Mouse (Mus musculus) midbrain, embryonic 12.5 days (tissue): ENCODE results near the gene Afap1. TPM values are rescaled to one million over a fixed set of nuclear protein-coding genes. Genes with fewer than 3 reads are reported as not detected.

Experiments
- ATAC-seq: fragments of 200-750 bp; cut with Nextera tagmentation; 2 replicates; pipeline ENCODE4 v1.8.0; 2017; ENCODE audit warnings: low read depth, moderate TSS enrichment, moderate library complexity; ENCODE audit not compliant: low FRiP score
- H3K27ac ChIP-seq: fragments of 300-500 bp; sonication (generic); replicated peaks from 2 replicates; pipeline ENCODE4 v1.5.1; 2016; ENCODE audit warnings: mild to moderate bottlenecking
- H3K27me3 ChIP-seq: fragments of 300-500 bp; sonication (generic); 2 replicates; pipeline ENCODE4 v1.6.1; 2016; ENCODE audit warnings: mild to moderate bottlenecking
- H3K36me3 ChIP-seq: fragments of 300-500 bp; sonication (generic); 2 replicates; pipeline ENCODE4 v1.6.1; 2016
- H3K4me1 ChIP-seq: fragments of 300-500 bp; sonication (generic); 2 replicates; pipeline ENCODE4 v1.6.1; 2016
- H3K4me2 ChIP-seq: fragments of 300-500 bp; sonication (generic); replicated peaks from 2 replicates; pipeline ENCODE4 v1.6.1; 2016; ENCODE audit warnings: mild to moderate bottlenecking, moderate library complexity
- H3K4me3 ChIP-seq: fragments of 300-500 bp; sonication (generic); 2 replicates; pipeline ENCODE4 v1.5.1; 2016; ENCODE audit warnings: mild to moderate bottlenecking
- H3K9ac ChIP-seq: fragments of 300-500 bp; sonication (generic); replicated peaks from 2 replicates; pipeline ENCODE4 v1.6.1; 2016; ENCODE audit warnings: mild to moderate bottlenecking, moderate library complexity
- H3K9me3 ChIP-seq: fragments of 300-500 bp; sonication (generic); 2 replicates; pipeline ENCODE4 v1.6.1; 2016; ENCODE audit warnings: mild to moderate bottlenecking
- WGBS: fragments of 180-500 bp; shearing (Covaris S2); methylation state at CpG from one replicate; pipeline ENCODE4 v1.1.7; 2016; 5-methylcytosine and 5-hydroxymethylcytosine counted together
- polyA plus RNA-seq: library from polyadenylated mRNA; unstranded; fragments of >200 nt; fragmentation: Nextera tagmentation; extraction: Ambion mirVana; gene quantifications from 2 replicates; pipeline ENCODE4 v1.2.1, GENCODE M21; 2016

The Afap1 gene
- polyA plus RNA-seq, 1 experiment from 2014 or later, result 60.7 TPM

GRCm38 (mm10) chr5:35939958-35940357, 46.8 kb downstream of the Afap1 start:
- ATAC-seq, result no peak
- Histone ChIP-seq H3K4me1 (peaks cover 12% of the 10 kb centered on the region), H3K27ac (no peak overlapping the region), H3K27me3 (no peaks in the 10 kb centered on the region), H3K4me2 (no peak overlapping the region), H3K9me3 (no peaks in the 10 kb centered on the region), H3K9ac (no peak overlapping the region), H3K36me3 (peaks cover 22% of the 10 kb centered on the region), H3K4me3 (no peak overlapping the region)
- WGBS, result 92% methylated on average over 6 of the region's 6 CpGs

DNA sequence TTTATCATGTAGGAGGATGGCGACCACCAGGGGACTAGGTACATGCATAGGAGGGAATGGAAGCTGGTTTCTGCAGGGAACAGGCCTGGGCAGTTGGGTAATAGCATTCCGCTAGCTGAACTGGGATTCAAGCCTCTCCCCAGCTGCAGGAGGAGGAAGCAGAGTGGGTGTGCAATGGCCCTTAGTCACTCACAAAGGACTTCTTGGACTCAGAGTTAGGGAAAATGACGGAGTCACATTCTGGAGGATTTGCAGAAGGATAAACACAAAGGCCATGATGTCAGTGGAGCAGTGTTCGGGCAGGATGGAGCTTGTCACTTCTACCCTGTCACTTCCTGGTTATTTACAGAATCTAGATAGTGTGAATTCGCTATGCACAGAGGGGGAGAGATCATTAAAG, 50.4 kb downstream of the Afap1 start:
- H3K36me3 ChIP-seq, result peaks cover 24% of the 10 kb centered on the region
- peaks cover 8% of the 10 kb centered on the region; the same call in 1 of the 2 replicates for H3K4me1 ChIP-seq
- no peak for ATAC-seq

DNA sequence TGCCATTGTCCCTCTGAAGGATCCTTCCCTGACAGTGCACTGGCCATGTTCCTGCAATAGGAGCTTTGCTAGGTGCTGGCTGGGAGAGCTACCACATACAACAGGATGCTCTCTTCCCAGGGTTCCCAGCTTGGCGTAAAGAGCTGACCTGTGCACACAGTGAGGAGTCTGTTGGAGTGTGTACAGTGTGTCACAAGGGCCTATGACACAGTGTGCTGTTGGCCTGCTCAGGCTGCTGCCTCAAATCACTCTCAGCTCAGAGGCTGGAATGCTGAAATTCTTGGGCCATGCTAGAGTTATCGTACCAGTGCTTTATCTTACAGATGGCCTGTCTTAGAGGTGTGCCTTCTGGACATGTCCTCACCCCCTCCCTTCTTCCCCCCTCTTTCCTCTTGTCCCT, 53.7 kb downstream of the Afap1 start:
- Histone ChIP-seq H3K4me3 (no peak overlapping the region), H3K9me3 (no peaks in the 10 kb centered on the region), H3K27me3 (no peaks in the 10 kb centered on the region), H3K4me1 (no peaks in the 10 kb centered on the region), H3K9ac (no peak overlapping the region), H3K27ac (no peak overlapping the region), H3K36me3 (peaks cover 48% of the 10 kb centered on the region), H3K4me2 (no peak overlapping the region)
- 84% methylated on average over 2 of the region's 2 CpGs for WGBS
- no peak for ATAC-seq

More for the DNA sequence above, 50.4 kb downstream of the Afap1 start:
- Histone ChIP-seq H3K27ac (no peak overlapping the region), H3K4me2 (no peak overlapping the region), H3K9me3 (no peaks in the 10 kb centered on the region), H3K27me3 (no peaks in the 10 kb centered on the region), H3K4me3 (no peak overlapping the region), H3K9ac (no peak overlapping the region)
- 86% methylated on average over 5 of the region's 5 CpGs for WGBS

GRCm38 (mm10) chr5:35947427-35947826, 54.3 kb downstream of the Afap1 start:
- H3K4me2 ChIP-seq, result no peak overlapping the region
- ATAC-seq, result no peak
- H3K4me1 ChIP-seq, result no peaks in the 10 kb centered on the region
- H3K4me3 ChIP-seq, result no peak overlapping the region
- no peaks in the 10 kb centered on the region for H3K27me3 ChIP-seq
- no peak overlapping the region for H3K27ac ChIP-seq
- H3K9ac ChIP-seq, result no peak overlapping the region
- H3K36me3 ChIP-seq, result peaks cover 54% of the 10 kb centered on the region
- WGBS, result 75% methylated on average over 4 of the region's 4 CpGs
- H3K9me3 ChIP-seq, result no peaks in the 10 kb centered on the region

- no peaks in the 10 kb centered on the region for H3K27me3 ChIP-seq
- H3K27ac ChIP-seq, result no peak overlapping the region
- H3K9me3 ChIP-seq, result no peaks in the 10 kb centered on the region
- H3K4me3 ChIP-seq, result no peak overlapping the region
- peaks cover 2% of the 10 kb centered on the region; the same call in 1 of the 2 replicates for H3K4me1 ChIP-seq
- 81% methylated on average over 15 of the region's 15 CpGs for WGBS
- no peak overlapping the region for H3K4me2 ChIP-seq
- ATAC-seq, result no peak
- H3K36me3 ChIP-seq, result peaks cover 58% of the 10 kb centered on the region
- no peak overlapping the region for H3K9ac ChIP-seq
Observed at GRCm38 (mm10) chr5:35948225-35948975, 55.3 kb downstream of the Afap1 start.

DNA sequence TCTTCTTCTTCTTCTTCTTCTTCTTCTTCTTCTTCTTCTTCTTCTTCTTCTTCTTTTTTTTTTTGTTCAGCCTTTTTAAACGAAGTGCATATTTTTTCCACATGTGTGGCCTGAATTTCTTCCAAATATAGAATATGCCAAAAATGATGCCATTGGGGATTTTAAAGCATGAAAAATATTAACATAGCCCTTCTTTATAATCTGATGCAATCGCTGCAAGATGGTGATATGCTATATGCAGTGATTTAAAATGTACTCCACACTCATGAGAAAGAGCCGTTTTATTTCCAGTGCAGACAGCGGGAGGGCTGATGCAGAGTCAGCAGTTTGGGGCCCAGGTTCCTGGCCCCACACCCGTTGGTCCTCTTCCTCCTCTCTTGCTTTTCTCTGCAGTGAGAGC, 55.9 kb downstream of the Afap1 start:
- WGBS, result 82% methylated on average over 5 of the region's 5 CpGs
- peaks cover 62% of the 10 kb centered on the region for H3K36me3 ChIP-seq

GRCm38 (mm10) chr5:35950504-35950903, 57.4 kb downstream of the Afap1 start:
- peaks cover 10% of the 10 kb centered on the region; the same call in 1 of the 2 replicates for H3K4me1 ChIP-seq
- H3K9me3 ChIP-seq, result no peaks in the 10 kb centered on the region
- no peaks in the 10 kb centered on the region for H3K27me3 ChIP-seq
- no peak overlapping the region for H3K4me2 ChIP-seq
- WGBS, result 91% methylated on average over 7 of the region's 7 CpGs
- no peak overlapping the region for H3K9ac ChIP-seq
- ATAC-seq, result no peak
- H3K27ac ChIP-seq, result no peak overlapping the region
- no peak overlapping the region for H3K4me3 ChIP-seq
- peaks cover 64% of the 10 kb centered on the region for H3K36me3 ChIP-seq

More for the DNA sequence above, 55.9 kb downstream of the Afap1 start:
- Histone ChIP-seq H3K9ac (no peak overlapping the region), H3K9me3 (no peaks in the 10 kb centered on the region), H3K27me3 (no peaks in the 10 kb centered on the region), H3K27ac (no peak overlapping the region), H3K4me3 (no peak overlapping the region), H3K4me1 (peaks cover 9% of the 10 kb centered on the region; the same call in 1 of the 2 replicates), H3K4me2 (no peak overlapping the region)
- no peak for ATAC-seq

- Histone ChIP-seq H3K36me3 (peaks cover 76% of the 10 kb centered on the region), H3K4me1 (peaks cover 10% of the 10 kb centered on the region; the same call in 1 of the 2 replicates), H3K9me3 (no peaks in the 10 kb centered on the region), H3K27ac (no peak overlapping the region), H3K9ac (no peak overlapping the region), H3K4me3 (no peak overlapping the region), H3K27me3 (no peaks in the 10 kb centered on the region), H3K4me2 (no peak overlapping the region)
- no peak for ATAC-seq
- 74% methylated on average over 12 of the region's 12 CpGs for WGBS
Observed at GRCm38 (mm10) chr5:35954055-35954718, 61.1 kb downstream of the Afap1 start.

DNA sequence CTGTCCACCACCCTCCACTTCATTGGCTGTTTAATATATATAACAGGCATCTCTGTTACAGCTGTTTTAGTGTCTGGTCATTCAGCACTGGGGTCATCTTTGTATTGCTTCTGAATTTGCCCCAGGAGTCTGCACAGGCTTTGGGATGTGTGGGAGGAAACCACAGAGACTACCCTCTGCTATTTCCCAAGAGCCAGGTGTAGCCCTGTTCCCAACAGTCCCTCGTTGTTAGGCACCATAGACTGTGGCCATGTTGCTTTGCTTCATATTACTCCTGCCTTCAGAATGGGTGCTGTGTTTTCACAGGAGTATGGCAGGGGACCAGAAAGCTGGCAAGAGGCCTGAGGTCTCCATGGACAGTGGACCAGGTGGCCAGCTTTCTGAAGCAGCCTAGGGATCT, 63.1 kb downstream of the Afap1 start:
- Histone ChIP-seq H3K9ac (no peak overlapping the region), H3K27ac (no peak overlapping the region), H3K4me3 (no peak overlapping the region), H3K4me2 (no peak overlapping the region), H3K9me3 (no peaks in the 10 kb centered on the region), H3K4me1 (peaks cover 10% of the 10 kb centered on the region; the same call in 1 of the 2 replicates), H3K36me3 (peaks cover 71% of the 10 kb centered on the region), H3K27me3 (no peaks in the 10 kb centered on the region; the same call in 1 of the 2 replicates)
- ATAC-seq, result no peak
- 88% methylated on average over 1 of the region's 1 CpGs for WGBS

DNA sequence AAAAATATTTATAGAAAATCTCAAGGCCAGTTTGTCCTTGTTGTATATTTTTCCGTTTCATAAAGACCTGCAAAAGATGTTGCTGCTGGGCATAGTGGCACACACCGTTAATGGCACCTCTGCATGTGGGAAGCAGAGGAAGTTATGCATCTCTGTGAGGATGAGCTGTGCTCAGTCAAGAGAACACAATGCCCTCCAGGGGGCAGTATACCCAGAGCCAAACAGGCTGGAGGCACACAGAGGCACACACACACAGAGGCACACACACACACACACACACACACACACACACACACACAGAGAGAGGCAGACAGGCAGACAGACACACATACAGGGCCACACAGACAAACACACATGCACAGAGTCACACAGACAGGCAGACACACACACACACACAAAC, 65.6 kb downstream of the Afap1 start:
- WGBS, result 88% methylated on average over 2 of the region's 2 CpGs
- no peaks in the 10 kb centered on the region; the same call in 1 of the 2 replicates for H3K27me3 ChIP-seq
- H3K4me3 ChIP-seq, result no peak overlapping the region
- H3K9ac ChIP-seq, result no peak overlapping the region
- H3K4me1 ChIP-seq, result peaks cover 5% of the 10 kb centered on the region; the same call in 1 of the 2 replicates
- no peak overlapping the region for H3K27ac ChIP-seq
- H3K4me2 ChIP-seq, result no peak overlapping the region
- no peak for ATAC-seq
- no peaks in the 10 kb centered on the region for H3K9me3 ChIP-seq
- H3K36me3 ChIP-seq, result peaks cover 74% of the 10 kb centered on the region

- no peaks in the 10 kb centered on the region for H3K9me3 ChIP-seq
- H3K27me3 ChIP-seq, result no peaks in the 10 kb centered on the region; the same call in 1 of the 2 replicates
- no peak overlapping the region for H3K9ac ChIP-seq
- H3K4me2 ChIP-seq, result no peak overlapping the region
- no peaks in the 10 kb centered on the region for H3K4me1 ChIP-seq
- no peak for ATAC-seq
- H3K36me3 ChIP-seq, result peaks cover 82% of the 10 kb centered on the region
- H3K27ac ChIP-seq, result no peak overlapping the region
- 81% methylated on average over 8 of the region's 8 CpGs for WGBS
- H3K4me3 ChIP-seq, result no peak overlapping the region
Observed at GRCm38 (mm10) chr5:35960168-35960567, 67.0 kb downstream of the Afap1 start.

GRCm38 (mm10) chr5:35961271-35961670, 68.2 kb downstream of the Afap1 start:
- Histone ChIP-seq H3K27me3 (no peaks in the 10 kb centered on the region; the same call in 1 of the 2 replicates), H3K4me2 (no peak overlapping the region), H3K36me3 (peaks cover 83% of the 10 kb centered on the region), H3K9me3 (no peaks in the 10 kb centered on the region), H3K4me1 (no peaks in the 10 kb centered on the region), H3K4me3 (no peak overlapping the region), H3K9ac (no peak overlapping the region), H3K27ac (no peak overlapping the region)
- ATAC-seq, result no peak
- WGBS, result 88% methylated on average over 8 of the region's 8 CpGs
